Mouse (Mus musculus) heart, adult 18-20 months (tissue): ENCODE measurements at regions not wholly inside any gene's neighbourhood (a gene's known extent, or its start where the extent isn't known, plus 50 kb on each side); places are given as distances from the start of the nearest gene placed in this dataset.

Experiments used
- DNase-seq, 2 experiments: peaks; one replicate each; pipeline ENCODE4 v3.0.0; 2021 to 2022; ENCODE audit warnings: mixed read lengths in 1 of 2

DNA sequence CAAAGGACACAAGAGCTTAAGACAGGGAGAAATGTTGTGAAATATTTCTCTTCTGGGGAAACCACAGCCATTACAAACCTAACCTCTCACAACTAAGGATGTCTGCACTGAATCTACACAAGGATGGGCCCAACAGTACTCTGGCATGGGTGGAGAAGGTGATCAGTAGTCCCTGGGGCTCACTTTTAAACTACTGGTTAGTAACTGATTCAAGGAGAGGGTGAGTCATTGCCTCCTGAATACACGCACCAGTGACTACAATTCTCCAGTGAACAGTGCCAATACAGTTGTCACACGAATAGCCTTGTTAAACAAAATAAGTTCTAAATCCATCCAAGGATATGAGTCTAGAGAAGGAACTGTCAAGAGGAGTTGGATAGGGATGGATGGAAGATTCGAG, 232.6 kb upstream of the Gm21830 start:
- no peak for DNase-seq

DNA sequence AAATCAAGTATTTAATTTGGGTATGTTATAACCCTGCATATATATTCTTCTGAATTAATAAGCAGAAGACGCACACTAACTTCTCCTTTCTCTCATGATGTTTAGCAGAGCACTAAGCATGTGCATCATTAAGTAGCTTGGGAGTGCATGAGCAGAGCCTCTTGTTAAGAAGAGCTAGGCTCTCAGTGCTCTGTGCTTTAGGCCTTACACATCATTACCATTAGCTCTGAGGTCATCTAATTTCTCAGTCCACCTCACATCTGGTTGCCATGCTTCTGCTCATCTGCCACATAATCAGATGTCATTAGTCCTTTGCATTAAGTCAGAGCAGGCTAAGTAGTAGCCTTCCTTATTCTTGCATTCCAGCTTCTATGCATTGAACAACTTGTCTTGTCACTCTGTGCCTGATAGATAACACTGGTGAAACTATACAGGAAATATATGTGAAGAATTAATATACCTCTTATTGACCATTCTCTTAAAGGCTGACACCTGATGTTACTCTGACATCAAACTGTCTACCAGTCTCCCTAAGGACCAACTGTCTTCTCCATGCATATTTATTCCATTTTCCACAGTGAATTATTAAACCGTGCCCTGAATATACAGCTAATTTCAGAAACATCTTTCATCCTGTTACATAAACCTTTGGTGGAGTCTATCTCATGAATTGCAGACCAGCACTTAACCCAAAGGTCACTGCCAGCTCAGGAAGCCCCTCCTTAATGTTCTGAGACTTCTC, 192.3 kb upstream of the Gm21830 start:
- no peak for DNase-seq

DNA sequence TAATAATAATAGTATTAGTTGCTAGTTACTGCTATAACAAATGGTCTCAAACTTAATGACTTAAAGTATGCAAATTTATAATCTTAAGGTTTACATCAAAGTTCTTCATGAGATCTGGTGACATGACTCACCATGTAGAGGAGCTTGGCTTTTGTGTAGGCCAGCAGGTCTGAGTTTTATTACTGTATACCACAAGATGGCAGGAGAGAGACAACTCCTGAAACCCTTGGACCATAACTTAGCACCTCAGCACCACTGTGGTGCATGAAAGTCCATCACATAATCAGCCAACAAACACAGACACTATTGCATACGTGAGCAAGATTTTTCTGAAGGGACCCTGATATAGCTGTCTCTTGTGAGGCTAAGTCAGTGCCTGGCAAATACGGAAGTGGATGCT, 187.2 kb upstream of the Gm21830 start:
- peak in 1 of 2 experiments; percentile 13 for DNase-seq

GRCm38 (mm10) chr2:67257455-67257854, 156.1 kb upstream of the Gm21830 start:
- no peak for DNase-seq
